Mouse (Mus musculus) gonadal fat pad, adult 2 months (tissue): ENCODE measurements around the gene Ttc38. TPM values are rescaled to one million over a fixed set of nuclear protein-coding genes. Genes with fewer than 3 reads are reported as not detected.

Source experiments
- DNase-seq: peaks from one replicate; pipeline ENCODE4 v3.0.0-alpha.2; 2012; ENCODE audit warnings: low read depth
- polyA plus RNA-seq: library from polyadenylated mRNA; depleted of rRNA; stranded (reverse); fragments of >200 nt; gene quantifications from 2 replicates; pipeline ENCODE4 v1.2.3, GENCODE M21; 2012; rRNA removed

Ttc38 gene
- polyA plus RNA-seq, 1 experiment = 12.6 TPM

GRCm38 (mm10) chr15:85893871-85894270 lies 61.8 kb downstream of the Ttc38 start:
- DNase-seq = no peak

DNA sequence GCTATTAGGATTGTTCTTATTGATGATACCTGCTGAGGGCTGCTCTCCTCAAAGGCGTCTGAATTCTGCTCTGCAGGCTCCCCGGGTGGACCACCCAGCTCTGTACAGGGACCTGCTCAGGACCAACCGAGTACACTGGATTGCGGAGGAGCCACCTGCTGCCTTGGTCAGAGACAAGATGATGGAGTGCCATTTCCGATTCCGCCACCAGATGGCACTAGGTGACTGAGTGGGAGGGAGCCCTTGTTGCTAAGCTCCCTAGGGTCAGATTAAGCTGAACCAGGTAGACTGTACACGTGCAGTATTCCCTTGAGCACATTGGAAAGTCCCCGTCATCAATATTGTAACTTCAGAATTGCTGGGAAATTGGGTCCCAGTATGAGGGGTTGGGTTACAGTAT lies 64.2 kb downstream of the Ttc38 start:
- DNase-seq = no peak

DNA sequence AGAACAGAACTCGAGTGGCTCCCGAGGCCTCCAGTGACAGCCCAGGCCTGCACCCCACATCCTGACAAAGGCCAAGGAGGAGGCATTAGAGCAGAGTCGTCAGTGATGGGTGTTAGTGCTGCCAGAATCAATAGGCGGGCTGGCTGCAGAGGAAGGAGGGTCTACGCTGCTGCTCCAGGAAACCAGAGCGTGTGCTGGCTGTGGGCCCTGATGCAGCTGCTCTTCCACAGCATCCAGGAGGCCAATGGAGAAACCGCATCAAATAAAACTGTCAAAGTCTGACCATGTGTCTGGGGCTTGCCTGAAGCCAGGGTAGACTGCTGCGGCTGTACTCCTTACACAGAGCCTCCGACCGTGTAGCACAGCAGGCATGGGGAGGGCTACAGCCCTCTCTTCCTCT lies 65.0 kb downstream of the Ttc38 start:
- no peak for DNase-seq

GRCm38 (mm10) chr15:85899396-85899795 lies 67.3 kb downstream of the Ttc38 start:
- DNase-seq = no peak

- no peak for DNase-seq
Observed at GRCm38 (mm10) chr15:85900318-85900717, 68.2 kb downstream of the Ttc38 start.

GRCm38 (mm10) chr15:85900801-85901200 lies 68.7 kb downstream of the Ttc38 start:
- DNase-seq = no peak

DNA sequence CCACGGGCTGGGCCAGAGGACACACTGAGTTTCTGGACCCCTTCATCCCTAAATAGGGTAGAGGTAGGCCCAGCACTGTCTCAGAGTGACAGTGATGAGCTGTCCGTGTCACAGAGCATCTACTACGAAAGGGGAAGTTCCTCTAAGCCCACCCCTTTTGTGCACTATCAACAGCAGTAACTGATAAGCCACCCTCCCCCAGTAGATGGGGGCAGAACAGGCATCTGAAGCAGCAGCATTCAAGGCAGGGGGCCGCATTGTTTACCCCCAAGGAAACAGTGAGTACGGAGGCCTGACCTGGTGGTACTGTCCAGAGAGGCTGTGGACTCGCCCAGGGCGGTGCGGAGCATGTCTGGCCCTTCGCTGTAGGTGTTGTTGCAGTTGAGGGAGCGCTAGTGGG lies 70.4 kb downstream of the Ttc38 start:
- DNase-seq = no peak

GRCm38 (mm10) chr15:85903826-85904225 lies 71.7 kb downstream of the Ttc38 start:
- no peak for DNase-seq

Other genes with a start within 250 kb of the Ttc38 start
- 14.4 and 15.0 TPM in 2 replicates for gene Wnt7b, start 249.8 kb upstream of the Ttc38 start, polyA plus RNA-seq
- gene Ppara, start 97.3 kb upstream of the Ttc38 start, polyA plus RNA-seq = 3.6 and 3.8 TPM in 2 replicates
- 35.1 and 51.3 TPM in 2 replicates for gene Cdpf1, start 20.6 kb upstream of the Ttc38 start, polyA plus RNA-seq
- 0.62 and 1.0 TPM in 2 replicates for gene Pkdrej, start 10.6 kb upstream of the Ttc38 start, polyA plus RNA-seq
- gene Gtse1, start 27.4 kb downstream of the Ttc38 start, polyA plus RNA-seq = 2.0 and 2.9 TPM in 2 replicates
- gene Trmu, start 47.0 kb downstream of the Ttc38 start, polyA plus RNA-seq = 36.5 and 36.8 TPM in 2 replicates
- 6.4 and 9.8 TPM in 2 replicates for gene Celsr1, start 201.5 kb downstream of the Ttc38 start, polyA plus RNA-seq
- gene Gramd4, start 225.4 kb downstream of the Ttc38 start, polyA plus RNA-seq = 42.5 and 44.3 TPM in 2 replicates